Comparison of ENCODE assay signal across 8 mouse cellular contexts in genomic region chr8:86933898-86934297, GRCm38 (mm10). TPM values are rescaled to one million over a fixed set of nuclear protein-coding genes. Genes with fewer than 3 reads are reported as not detected.
A peak's percentile ranks its signal among the peaks of the same experiment; 100 is the strongest.
DNase-seq lines count a peak whose midpoint lies in the region; ATAC-seq lines count a peak whose summit lies in the region.

No protein-coding gene starts in this region.

- peak; percentile 16 for DNase-seq in urinary bladder, postnatal 14 days (ENCODE audit: low spot score)
- DNase-seq in urinary bladder, postnatal 10 days (ENCODE audit: low spot score): no peak
- peak; percentile 78 for DNase-seq in cerebellum, adult 9-11 months
- DNase-seq in frontal cortex, postnatal 14 days (ENCODE audit: low spot score in 2 of 2): peak; percentile 18 to 66
- DNase-seq in kidney, adult 9 months: peak; percentile 43
- no peak for DNase-seq in T-cell, adult 2 months (ENCODE audit: low spot score)

- H3K27me3 ChIP-seq in limb, embryonic 13.5 days: no peaks in the 10 kb centered on the region
- no peaks in the 10 kb centered on the region for H3K27me3 ChIP-seq in neural tube, embryonic 12.5 days (replicated peaks)

- no peak overlapping the region for H3K27ac ChIP-seq in limb, embryonic 13.5 days
- H3K27ac ChIP-seq in neural tube, embryonic 12.5 days: no peak overlapping the region

- 9% methylated on average over 9 of the region's 9 CpGs for WGBS in limb, embryonic 13.5 days
- 20% methylated on average over 9 of the region's 9 CpGs for WGBS in neural tube, embryonic 12.5 days

- H3K4me3 ChIP-seq in limb, embryonic 13.5 days: no peak overlapping the region
- H3K4me3 ChIP-seq in neural tube, embryonic 12.5 days: no peak overlapping the region

- no peaks in the 10 kb centered on the region for H3K36me3 ChIP-seq in limb, embryonic 13.5 days
- no peaks in the 10 kb centered on the region for H3K36me3 ChIP-seq in neural tube, embryonic 12.5 days

- H3K4me1 ChIP-seq in limb, embryonic 13.5 days: no peaks in the 10 kb centered on the region
- H3K4me1 ChIP-seq in neural tube, embryonic 12.5 days: no peaks in the 10 kb centered on the region

- no peak overlapping the region for H3K9ac ChIP-seq in limb, embryonic 13.5 days
- no peak overlapping the region for H3K9ac ChIP-seq in neural tube, embryonic 12.5 days

- peak overlapping the region; percentile 35; the same call in 1 of the 2 replicates for H3K4me2 ChIP-seq in limb, embryonic 13.5 days (replicated peaks)
- H3K4me2 ChIP-seq in neural tube, embryonic 12.5 days (replicated peaks): no peak overlapping the region; the same call in 1 of the 2 replicates

- ATAC-seq in limb, embryonic 13.5 days (ENCODE audit: low FRiP score, low read depth): no peak
- ATAC-seq in neural tube, embryonic 12.5 days (ENCODE audit: low FRiP score, low read depth): peak; percentile 29; the same call in 1 of the 2 replicates

- no peaks in the 10 kb centered on the region for H3K9me3 ChIP-seq in limb, embryonic 13.5 days
- H3K9me3 ChIP-seq in neural tube, embryonic 12.5 days: 0 out of 2 replicates have a peak, but pooled peaks cover 6% of the 10 kb centered on the region

RNA-seq across cellular contexts. Expression of gene N4bp1, which starts 48.8 kb away (rescaled TPM):
- 10.9 and 11.1 TPM in 2 replicates for polyA plus RNA-seq in limb, embryonic 13.5 days (2015; fragmentation: Nextera tagmentation; extraction: Ambion mirVana)
- polyA plus RNA-seq in neural tube, embryonic 12.5 days (2016; fragmentation: Nextera tagmentation; extraction: Ambion mirVana): 11.0 and 11.9 TPM in 2 replicates

Comparison
In these comparisons a context has a peak if more than half of its experiments do, and no peak if none do; other contexts are left out.
1. DNase-seq: peak in urinary bladder, postnatal 14 days (single experiment), cerebellum, adult 9-11 months (single experiment), frontal cortex, postnatal 14 days (2 of 2) and kidney, adult 9 months (single experiment); none in urinary bladder, postnatal 10 days (single experiment) and T-cell, adult 2 months (single experiment).